Mouse (Mus musculus): ENCODE measurements around the gene Rpl29. TPM values are rescaled to one million over a fixed set of nuclear protein-coding genes. Genes with fewer than 3 reads are reported as not detected.

Rpl29 gene
- total RNA-seq, 2 experiments from 2014 or later, result 339 to 377 TPM

GRCm38 (mm10) chr9:106454071-106454761 lies 25.0 kb downstream of the Rpl29 start:
- DNase-seq (ENCODE audit: low spot score in 2 of 2), result no peak

GRCm38 (mm10) chr9:106454888-106455681 lies 25.8 kb downstream of the Rpl29 start:
- DNase-seq (ENCODE audit: low spot score in 2 of 2), result no peak

- no peak for DNase-seq (ENCODE audit: low spot score in 2 of 2)
These were observed 27.3 kb downstream of the Rpl29 start for GRCm38 (mm10) chr9:106456325-106457162.

GRCm38 (mm10) chr9:106457163-106457559 lies 27.9 kb downstream of the Rpl29 start:
- no peak for DNase-seq (ENCODE audit: low spot score in 2 of 2)

- DNase-seq (ENCODE audit: low spot score in 2 of 2), result no peak
These were observed 28.7 kb downstream of the Rpl29 start for GRCm38 (mm10) chr9:106457920-106458319.

GRCm38 (mm10) chr9:106459946-106460345 lies 30.7 kb downstream of the Rpl29 start:
- DNase-seq (ENCODE audit: low spot score in 2 of 2), result no peak

GRCm38 (mm10) chr9:106460401-106461025 lies 31.3 kb downstream of the Rpl29 start:
- DNase-seq (ENCODE audit: low spot score in 2 of 2), result no peak

- no peak for DNase-seq (ENCODE audit: low spot score in 2 of 2)
These were observed 31.8 kb downstream of the Rpl29 start for GRCm38 (mm10) chr9:106461026-106461415.

GRCm38 (mm10) chr9:106461641-106462429 lies 32.6 kb downstream of the Rpl29 start:
- no peak for DNase-seq (ENCODE audit: low spot score in 2 of 2)

GRCm38 (mm10) chr9:106462430-106462800 lies 33.2 kb downstream of the Rpl29 start:
- DNase-seq (ENCODE audit: low spot score in 2 of 2), result no peak

GRCm38 (mm10) chr9:106463122-106464063 lies 34.1 kb downstream of the Rpl29 start:
- no peak for DNase-seq (ENCODE audit: low spot score in 2 of 2)

GRCm38 (mm10) chr9:106464751-106465541 lies 35.7 kb downstream of the Rpl29 start:
- peak in 1 of 2 experiments; percentile 39 for DNase-seq (ENCODE audit: low spot score in 2 of 2)

- DNase-seq (ENCODE audit: low spot score in 2 of 2), result no peak
These were observed 36.4 kb downstream of the Rpl29 start, which contains the start of gene Gpr62 for GRCm38 (mm10) chr9:106465571-106466200. Gpr62 (minus strand) TSS chr9:106465938.

GRCm38 (mm10) chr9:106466721-106467120 lies 37.5 kb downstream of the Rpl29 start:
- no peak for DNase-seq (ENCODE audit: low spot score in 2 of 2)

- no peak for DNase-seq (ENCODE audit: low spot score in 2 of 2)
These were observed 38.5 kb downstream of the Rpl29 start for GRCm38 (mm10) chr9:106467746-106468145.

GRCm38 (mm10) chr9:106469317-106469716 lies 40.1 kb downstream of the Rpl29 start:
- DNase-seq (ENCODE audit: low spot score in 2 of 2), result no peak

GRCm38 (mm10) chr9:106469776-106470175 lies 40.5 kb downstream of the Rpl29 start:
- DNase-seq (ENCODE audit: low spot score in 2 of 2), result no peak

Data from adrenal gland, adult 18-20 months (tissue).